Mouse (Mus musculus) brain, embryonic 14.5 days (tissue): ENCODE data around the gene Myh14. TPM values are rescaled to one million over a fixed set of nuclear protein-coding genes. Genes with fewer than 3 reads are reported as not detected.

Experiments
- DNase-seq: peaks from one replicate; pipeline ENCODE4 v3.0.0-alpha.2; 2011; ENCODE audit warnings: low read depth
- CTCF ChIP-seq: fragments of 200-500 bp; IDR thresholded peaks from 2 replicates; pipeline ENCODE4 v1.5.1; 2012; ENCODE audit warnings: inconsistent platforms, mild to moderate bottlenecking, moderate library complexity, borderline replicate concordance; ENCODE audit not compliant: insufficient read depth, insufficient read length; ENCODE audit errors: extremely low read depth
- POLR2A ChIP-seq: fragments of 200-500 bp; IDR thresholded peaks from 2 replicates; pipeline ENCODE4 v1.6.1; 2012; ENCODE audit warnings: mild to moderate bottlenecking, inconsistent platforms, borderline replicate concordance; ENCODE audit not compliant: poor library complexity, insufficient read depth, insufficient read length, severe bottlenecking; ENCODE audit errors: extremely low read depth
- polyA plus RNA-seq: library from polyadenylated mRNA; depleted of rRNA; stranded (reverse); fragments of >200 nt; gene quantifications from 2 replicates; pipeline ENCODE4 v1.2.3, GENCODE M21; 2012

The Myh14 gene
- polyA plus RNA-seq, 1 experiment, result 1.8 TPM

DNA sequence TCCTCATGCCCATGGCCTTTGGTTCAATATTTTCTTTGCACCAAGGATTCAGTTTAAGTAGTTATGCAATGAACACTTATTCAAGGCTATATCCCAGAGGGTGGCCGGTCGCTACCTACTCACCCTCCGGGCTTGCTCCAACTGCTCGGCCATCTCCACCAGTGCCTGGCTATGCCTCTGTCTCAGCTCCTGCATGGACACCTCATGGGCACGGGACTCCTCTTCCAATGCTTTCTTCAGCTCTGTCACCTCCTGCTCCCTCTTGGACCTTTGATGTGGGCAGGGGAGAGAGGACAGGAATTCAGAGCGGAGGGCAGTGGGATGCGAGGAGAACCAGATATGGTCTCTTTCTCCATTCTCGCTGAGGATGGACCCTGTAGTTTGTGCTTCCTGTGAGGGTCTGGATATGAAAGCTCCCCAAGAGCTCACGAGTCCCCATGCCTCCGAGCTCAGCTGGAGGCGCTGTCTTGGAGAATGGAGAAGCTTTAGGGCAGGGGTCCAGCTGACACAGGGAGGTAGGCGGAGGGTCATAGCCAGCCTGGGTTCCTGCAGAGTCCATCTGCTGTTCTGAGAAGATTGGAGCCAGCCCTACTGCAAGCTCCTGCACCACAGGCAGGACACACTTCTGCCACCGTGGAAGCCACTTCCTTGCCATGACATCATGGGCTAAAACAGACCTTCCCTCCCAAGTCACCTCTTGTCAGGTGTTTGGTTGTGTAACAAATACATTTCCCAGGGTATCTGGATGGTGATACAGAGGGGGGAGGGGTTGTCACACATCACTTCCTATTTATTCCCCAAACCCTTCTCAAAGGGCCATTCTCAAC lies 45.2 kb downstream of the Myh14 start:
- DNase-seq, result no peak
- TF ChIP-seq POLR2A, result no peak
- no peak for TF ChIP-seq CTCF

DNA sequence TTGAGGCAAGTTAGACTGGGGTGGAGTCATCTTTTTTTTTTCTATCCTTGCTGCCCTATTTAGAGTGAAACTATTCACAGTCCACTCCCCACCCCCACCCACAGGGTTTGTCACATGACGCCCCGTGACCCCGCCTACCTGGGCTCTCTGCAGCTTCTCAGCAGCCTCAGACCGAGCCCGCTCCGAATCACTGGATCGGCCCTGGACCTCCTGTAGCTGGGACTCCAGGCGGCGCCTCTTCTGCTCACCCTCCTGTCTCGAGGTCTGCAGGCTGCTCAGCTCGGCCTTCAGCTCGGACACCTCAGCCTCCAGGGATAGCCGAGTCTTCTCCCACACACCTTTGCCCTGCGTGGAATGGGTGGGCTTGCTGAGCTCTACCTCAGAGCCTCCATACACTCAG lies 45.8 kb downstream of the Myh14 start:
- TF ChIP-seq POLR2A (no peak), CTCF (no peak)
- no peak for DNase-seq

DNA sequence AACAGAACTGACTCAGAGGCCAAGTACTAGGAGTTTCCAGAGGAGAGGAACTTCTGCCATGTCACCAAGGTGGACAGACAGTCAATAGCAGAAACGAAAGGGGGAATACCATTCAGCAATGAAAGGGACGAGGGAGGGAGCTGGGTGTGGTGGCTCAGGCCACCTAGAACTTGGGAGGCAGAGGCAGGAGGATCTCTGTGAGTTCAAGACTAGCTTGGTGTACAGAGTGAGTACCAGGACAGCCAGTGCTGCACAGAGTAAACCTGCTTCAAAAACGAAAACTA lies 46.2 kb downstream of the Myh14 start:
- no peak for DNase-seq
- TF ChIP-seq POLR2A, result no peak
- no peak for TF ChIP-seq CTCF

DNA sequence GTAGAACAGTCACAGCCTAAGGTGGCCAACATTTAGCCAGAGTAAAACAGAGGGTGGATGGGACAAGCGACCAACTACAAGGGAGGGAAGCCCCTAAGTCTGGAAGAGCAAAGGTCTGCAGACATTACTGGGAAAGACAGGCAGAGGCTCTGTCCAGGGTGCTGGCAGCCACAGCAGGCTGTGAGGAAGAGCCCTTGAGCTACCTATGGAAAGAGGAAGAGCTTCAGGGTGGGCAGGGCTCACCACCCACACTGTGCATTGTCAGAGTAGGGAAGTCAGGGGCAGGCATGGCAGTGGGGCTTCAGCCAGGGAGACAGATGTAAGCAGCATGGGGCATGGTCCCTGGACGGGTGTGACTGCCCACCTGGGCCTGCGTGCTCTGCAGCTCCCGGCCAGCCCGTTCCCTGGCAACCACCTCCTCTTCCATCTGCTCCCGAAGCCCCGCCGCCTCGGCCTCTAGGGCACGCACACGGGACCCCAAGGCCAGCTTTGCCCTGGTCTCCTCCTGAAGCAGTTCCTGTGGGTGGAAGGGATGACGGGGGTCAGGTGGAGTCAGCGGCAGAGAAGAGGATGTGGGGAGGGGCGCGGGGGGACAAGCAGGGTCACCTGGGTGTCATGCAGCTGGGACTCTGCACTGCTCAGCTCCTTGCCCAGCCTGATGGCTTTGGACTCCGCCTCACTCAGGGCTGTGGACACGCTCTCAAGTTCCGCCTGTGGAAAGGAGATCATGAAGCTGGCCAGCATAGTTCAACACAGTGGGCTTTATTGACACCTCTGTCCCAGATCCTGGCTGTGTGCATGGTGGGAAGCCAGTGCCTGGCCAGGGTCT lies 46.7 kb downstream of the Myh14 start:
- no peak for DNase-seq
- TF ChIP-seq CTCF (no peak), POLR2A (no peak)

DNA sequence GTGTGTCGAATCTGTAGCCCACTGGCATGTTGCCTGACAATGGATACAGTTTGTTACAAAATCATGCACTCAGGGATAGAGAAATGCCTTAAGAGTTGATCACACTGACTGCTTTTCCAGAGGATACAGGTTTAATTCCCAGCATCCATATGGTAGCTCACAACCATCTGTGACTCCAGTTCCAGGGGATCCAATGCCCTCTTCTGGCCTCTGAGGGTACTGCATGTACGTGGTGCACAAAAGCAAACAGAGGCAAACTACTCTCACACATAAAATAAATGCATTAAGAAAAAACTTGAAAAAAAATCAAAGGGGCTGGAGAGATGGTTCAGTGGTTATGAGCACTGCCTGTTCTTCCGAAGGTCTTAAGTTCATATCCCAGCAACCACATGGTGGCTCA lies 53.6 kb downstream of the Myh14 start:
- TF ChIP-seq POLR2A, result no peak
- 0 out of 2 replicates have a peak, but pooled peaks have one; percentile 15 for TF ChIP-seq CTCF

DNA sequence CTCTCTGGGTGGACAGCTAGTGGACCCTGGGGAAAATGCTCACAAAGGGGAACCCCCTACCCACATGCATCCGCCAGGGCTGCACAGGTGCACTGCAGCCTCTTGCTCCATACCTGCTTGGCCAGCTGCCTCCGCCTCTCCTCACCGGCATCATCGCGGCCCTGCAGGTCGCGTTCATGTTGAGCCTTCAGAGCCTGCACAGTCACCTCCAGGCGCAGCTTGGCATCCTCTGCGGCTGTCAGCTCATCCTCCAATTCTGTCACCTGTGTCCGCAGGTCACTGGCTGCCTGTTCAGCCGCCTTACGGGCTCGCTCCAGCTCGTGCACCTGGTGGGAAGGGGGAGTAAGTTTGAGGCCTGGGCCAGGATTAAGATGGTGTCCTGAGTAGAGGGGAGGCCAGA lies 54.7 kb downstream of the Myh14 start:
- TF ChIP-seq CTCF (no peak), POLR2A (no peak)
- DNase-seq, result no peak

More for the DNA sequence above, 53.6 kb downstream of the Myh14 start:
- DNase-seq, result no peak

DNA sequence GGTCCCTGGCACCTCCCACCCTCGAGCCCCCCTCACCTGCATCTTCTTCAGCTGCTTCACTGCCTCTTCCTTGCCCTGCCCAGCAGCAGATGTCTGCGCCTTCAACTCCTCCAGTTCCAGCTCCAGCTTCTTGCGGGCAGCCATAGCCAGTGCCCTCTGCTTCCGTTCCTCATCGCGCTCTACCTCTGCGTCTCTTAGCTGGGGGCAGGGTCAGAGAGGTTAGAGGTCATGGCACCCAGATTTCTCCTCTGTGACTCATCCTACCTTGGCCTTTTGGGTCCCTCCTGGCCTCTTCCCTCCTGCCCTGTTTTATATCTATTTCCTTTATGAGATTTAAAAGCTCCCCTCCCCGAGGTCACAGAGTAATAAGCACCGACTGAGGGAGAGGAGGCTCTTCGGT lies 55.3 kb downstream of the Myh14 start:
- TF ChIP-seq CTCF (no peak), POLR2A (no peak)
- no peak for DNase-seq

DNA sequence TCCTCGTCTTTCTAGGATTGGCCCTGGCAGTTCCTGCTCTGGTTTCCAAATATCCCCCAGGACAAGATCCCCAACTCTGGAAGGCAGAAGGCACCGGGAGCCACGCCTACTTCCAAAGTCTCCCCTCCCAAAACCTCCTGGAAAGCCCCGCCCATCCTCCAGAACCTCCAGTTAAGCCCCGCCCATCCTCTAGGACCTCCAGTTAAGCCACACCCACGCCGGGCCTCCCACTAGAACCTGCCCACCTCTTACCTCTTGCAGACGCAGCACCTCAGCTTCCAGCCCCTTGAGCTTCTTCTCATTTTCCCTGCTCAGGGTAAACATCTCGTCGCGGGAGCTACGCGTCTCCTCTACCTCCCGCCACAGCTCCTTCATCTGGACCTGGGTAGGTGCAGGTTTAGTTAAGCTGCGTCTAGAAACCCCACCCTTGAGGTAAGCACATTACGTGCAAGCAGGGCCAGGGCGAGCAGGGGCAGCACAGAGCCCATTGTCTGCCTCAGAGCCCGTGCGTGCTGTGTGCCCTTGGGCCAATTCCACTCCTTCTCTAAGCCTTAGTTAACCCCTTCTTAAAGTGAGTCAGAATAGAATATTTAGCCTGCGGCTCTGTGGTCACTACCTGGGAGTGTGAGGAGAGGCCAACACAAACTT lies 56.5 kb downstream of the Myh14 start:
- DNase-seq, result no peak
- TF ChIP-seq POLR2A (no peak), CTCF (no peak)

DNA sequence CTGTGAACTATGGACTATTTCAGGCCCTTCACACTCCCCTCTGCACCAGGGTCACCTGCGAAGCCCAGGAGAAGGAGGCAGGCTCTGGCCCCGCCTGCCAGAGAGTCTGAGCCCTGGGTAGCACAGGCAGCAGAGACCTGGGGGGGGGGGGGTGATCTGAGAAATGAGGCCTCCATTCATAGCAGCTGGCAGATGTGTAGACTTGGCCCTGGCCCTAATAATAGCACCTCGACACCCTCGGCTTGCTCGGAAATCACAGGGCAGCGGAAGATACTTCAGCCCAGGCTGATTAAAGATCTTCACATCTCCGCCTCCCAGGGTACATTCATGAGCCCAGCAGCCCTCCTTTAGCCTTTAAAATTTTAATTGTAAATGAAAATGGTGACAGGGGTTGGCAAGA lies 58.5 kb downstream of the Myh14 start:
- no peak for DNase-seq
- no peak for TF ChIP-seq POLR2A
- TF ChIP-seq CTCF, result no peak

DNA sequence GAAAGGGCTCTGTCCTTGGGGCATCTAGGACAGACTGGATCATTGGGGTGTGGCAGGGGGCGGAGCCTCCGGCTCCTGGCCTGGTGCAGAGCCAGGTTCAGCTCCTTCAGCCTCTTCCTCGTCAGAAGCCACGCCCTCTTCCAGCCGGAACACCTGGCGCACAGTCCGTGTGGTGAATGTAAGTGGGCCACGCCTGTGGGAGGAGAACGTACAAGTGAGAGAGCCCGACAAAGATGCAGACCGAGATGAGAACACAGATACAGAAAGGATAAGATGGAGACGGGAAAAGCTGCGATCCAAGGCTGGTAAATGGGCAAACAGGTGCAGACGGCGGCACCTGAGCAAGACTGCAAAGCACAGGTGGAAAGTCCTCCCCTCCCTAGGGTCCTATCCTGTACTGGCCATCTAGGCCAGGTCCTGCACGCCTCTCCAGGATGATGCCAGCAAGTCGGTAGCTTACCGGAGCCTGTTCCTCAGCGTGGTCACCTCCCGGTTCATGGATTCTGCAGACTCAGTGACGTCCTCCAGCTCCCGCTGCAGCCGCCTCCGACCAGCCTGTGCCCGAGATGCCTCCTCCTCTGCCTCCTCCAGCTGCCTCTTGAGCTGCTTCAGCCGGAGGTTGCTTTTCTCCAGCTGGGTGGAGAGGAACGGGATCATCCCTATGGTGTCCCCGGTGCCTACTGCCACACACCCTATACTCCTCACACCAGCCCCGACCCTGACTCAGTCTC lies 64.3 kb downstream of the Myh14 start:
- TF ChIP-seq POLR2A (no peak), CTCF (no peak)
- no peak for DNase-seq

DNA sequence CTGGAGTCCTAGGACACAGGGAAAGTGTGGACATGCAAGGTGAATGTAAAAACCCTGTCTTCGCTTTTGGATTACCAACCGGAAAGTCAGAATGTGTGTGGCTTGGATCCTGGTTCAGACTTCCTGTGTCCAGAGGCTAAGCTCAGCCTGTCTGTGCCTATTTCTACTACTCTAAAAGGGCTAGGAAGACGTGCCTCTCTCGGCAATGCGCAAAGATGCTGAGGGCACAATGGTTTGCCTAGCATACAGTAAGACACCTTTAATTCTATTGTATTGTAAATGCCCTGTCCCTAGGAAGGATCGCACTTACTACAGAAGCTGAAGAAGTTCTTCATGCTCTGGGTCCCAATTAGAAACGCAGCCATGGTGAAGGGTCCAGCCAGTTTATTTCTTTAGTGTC lies 65.2 kb downstream of the Myh14 start:
- DNase-seq, result no peak
- no peak for TF ChIP-seq CTCF
- TF ChIP-seq POLR2A, result no peak
